Mouse (Mus musculus): ENCODE results near the gene Zfp91. TPM values are rescaled to one million over a fixed set of nuclear protein-coding genes. Genes with fewer than 3 reads are reported as not detected.
A peak's percentile ranks its signal among the peaks of the same experiment; 100 is the strongest.

The Zfp91 gene
- polyA plus RNA-seq, 1 experiment = 17.7 TPM

GRCm38 (mm10) chr19:12794056-12795044 lies 1.6 kb downstream of the Zfp91 start:
- Histone ChIP-seq H3K4me3 (ENCODE audit: insufficient read depth, low read depth, low read length) (peak overlapping the region; percentile 95), H3K36me3 (ENCODE audit: control insufficient read depth, insufficient read depth, low read length) (no peaks in the 10 kb centered on the region), H3K27me3 (replicated peaks; ENCODE audit: control insufficient read depth, insufficient read depth, low read length) (no peaks in the 10 kb centered on the region), H3K27ac (ENCODE audit: insufficient read depth, low read depth, low read length) (peak overlapping the region; percentile 93), H3K4me1 (ENCODE audit: control insufficient read depth, insufficient read depth, low read length) (no peaks in the 10 kb centered on the region)
- peak; percentile 96 for DNase-seq
- under 1% methylated on average over 39 of the region's 39 CpGs for WGBS
- peak; percentile 63 for TF ChIP-seq CTCF (conservative IDR thresholded peaks at IDR 0.05; ENCODE audit: insufficient read depth, insufficient read length, low read depth, low read length)
- no peak for TF ChIP-seq POLR2A (IDR thresholded peaks at IDR 0.05; ENCODE audit: low read depth, low read length)

- H3K36me3 ChIP-seq (ENCODE audit: control insufficient read depth, insufficient read depth, low read length) = no peaks in the 10 kb centered on the region
- no peak overlapping the region for H3K27ac ChIP-seq (ENCODE audit: insufficient read depth, low read depth, low read length)
- no peaks in the 10 kb centered on the region; the same call in 1 of the 2 replicates for H3K4me1 ChIP-seq (ENCODE audit: control insufficient read depth, insufficient read depth, low read length)
- no peaks in the 10 kb centered on the region for H3K27me3 ChIP-seq (replicated peaks; ENCODE audit: control insufficient read depth, insufficient read depth, low read length)
- TF ChIP-seq POLR2A (IDR thresholded peaks at IDR 0.05; ENCODE audit: low read depth, low read length) = no peak
- TF ChIP-seq CTCF (conservative IDR thresholded peaks at IDR 0.05; ENCODE audit: insufficient read depth, insufficient read length, low read depth, low read length) = no peak
- H3K4me3 ChIP-seq (ENCODE audit: insufficient read depth, low read depth, low read length) = no peak overlapping the region
- DNase-seq = no peak
These were observed 3.6 kb downstream of the Zfp91 start for GRCm38 (mm10) chr19:12792374-12792773.

GRCm38 (mm10) chr19:12787721-12788120 lies 8.2 kb downstream of the Zfp91 start:
- H3K27me3 ChIP-seq (replicated peaks; ENCODE audit: control insufficient read depth, insufficient read depth, low read length) = no peaks in the 10 kb centered on the region
- no peak for TF ChIP-seq POLR2A (IDR thresholded peaks at IDR 0.05; ENCODE audit: low read depth, low read length)
- TF ChIP-seq CTCF (conservative IDR thresholded peaks at IDR 0.05; ENCODE audit: insufficient read depth, insufficient read length, low read depth, low read length) = no peak
- H3K4me1 ChIP-seq (ENCODE audit: control insufficient read depth, insufficient read depth, low read length) = no peaks in the 10 kb centered on the region; the same call in 1 of the 2 replicates
- no peak overlapping the region for H3K4me3 ChIP-seq (ENCODE audit: insufficient read depth, low read depth, low read length)
- 50% methylated on average over 4 of the region's 4 CpGs for WGBS
- H3K27ac ChIP-seq (ENCODE audit: insufficient read depth, low read depth, low read length) = no peak overlapping the region
- no peaks in the 10 kb centered on the region for H3K36me3 ChIP-seq (ENCODE audit: control insufficient read depth, insufficient read depth, low read length)
- peak; percentile 27 for DNase-seq

GRCm38 (mm10) chr19:12786803-12787395 lies 9.0 kb downstream of the Zfp91 start:
- Histone ChIP-seq H3K4me1 (ENCODE audit: control insufficient read depth, insufficient read depth, low read length) (no peaks in the 10 kb centered on the region; the same call in 1 of the 2 replicates), H3K27me3 (replicated peaks; ENCODE audit: control insufficient read depth, insufficient read depth, low read length) (no peaks in the 10 kb centered on the region), H3K36me3 (ENCODE audit: control insufficient read depth, insufficient read depth, low read length) (no peaks in the 10 kb centered on the region), H3K27ac (ENCODE audit: insufficient read depth, low read depth, low read length) (no peak overlapping the region), H3K4me3 (ENCODE audit: insufficient read depth, low read depth, low read length) (no peak overlapping the region)
- WGBS = 84% methylated on average over 2 of the region's 2 CpGs
- DNase-seq = no peak
- TF ChIP-seq POLR2A (IDR thresholded peaks at IDR 0.05; ENCODE audit: low read depth, low read length) (no peak), CTCF (conservative IDR thresholded peaks at IDR 0.05; ENCODE audit: insufficient read depth, insufficient read length, low read depth, low read length) (no peak)

GRCm38 (mm10) chr19:12780437-12780836 lies 15.5 kb downstream of the Zfp91 start:
- no peak for DNase-seq
- Histone ChIP-seq H3K36me3 (ENCODE audit: control insufficient read depth, insufficient read depth, low read length) (peaks cover 8% of the 10 kb centered on the region; the same call in 1 of the 2 replicates), H3K27ac (ENCODE audit: insufficient read depth, low read depth, low read length) (no peak overlapping the region; the same call in 1 of the 2 replicates), H3K4me3 (ENCODE audit: insufficient read depth, low read depth, low read length) (no peak overlapping the region), H3K27me3 (replicated peaks; ENCODE audit: control insufficient read depth, insufficient read depth, low read length) (no peaks in the 10 kb centered on the region), H3K4me1 (ENCODE audit: control insufficient read depth, insufficient read depth, low read length) (no peaks in the 10 kb centered on the region; the same call in 1 of the 2 replicates)
- TF ChIP-seq CTCF (conservative IDR thresholded peaks at IDR 0.05; ENCODE audit: insufficient read depth, insufficient read length, low read depth, low read length) (no peak), POLR2A (IDR thresholded peaks at IDR 0.05; ENCODE audit: low read depth, low read length) (no peak)

GRCm38 (mm10) chr19:12770888-12771287 lies 25.0 kb downstream of the Zfp91 start:
- 78% methylated on average over 5 of the region's 5 CpGs for WGBS

GRCm38 (mm10) chr19:12765308-12765707 lies 30.6 kb downstream of the Zfp91 start, which contains the start of gene Cntf:
Cntf (minus strand) TSS chr19:12765632.
- Histone ChIP-seq H3K27ac (ENCODE audit: insufficient read depth, low read depth, low read length) (no peak within 1 kb of the TSS), H3K27me3 (replicated peaks; ENCODE audit: control insufficient read depth, insufficient read depth, low read length) (no peaks in the 10 kb centered on the region), H3K4me3 (ENCODE audit: insufficient read depth, low read depth, low read length) (no peak within 1 kb of the TSS), H3K36me3 (ENCODE audit: control insufficient read depth, insufficient read depth, low read length) (peaks cover 8% of the 10 kb centered on the region), H3K4me1 (ENCODE audit: control insufficient read depth, insufficient read depth, low read length) (no peaks in the 10 kb centered on the region)
- DNase-seq = no peak
- TF ChIP-seq CTCF (conservative IDR thresholded peaks at IDR 0.05; ENCODE audit: insufficient read depth, insufficient read length, low read depth, low read length) = no peak
- TF ChIP-seq POLR2A (IDR thresholded peaks at IDR 0.05; ENCODE audit: low read depth, low read length) = no peak
- WGBS = 39% methylated on average over 7 of the region's 7 CpGs

More at GRCm38 (mm10) chr19:12770888-12771287, 25.0 kb downstream of the Zfp91 start:
- no peak overlapping the region for H3K27ac ChIP-seq (ENCODE audit: insufficient read depth, low read depth, low read length)
- H3K36me3 ChIP-seq (ENCODE audit: control insufficient read depth, insufficient read depth, low read length) = peaks cover 11% of the 10 kb centered on the region
- TF ChIP-seq POLR2A (IDR thresholded peaks at IDR 0.05; ENCODE audit: low read depth, low read length) = no peak
- TF ChIP-seq CTCF (conservative IDR thresholded peaks at IDR 0.05; ENCODE audit: insufficient read depth, insufficient read length, low read depth, low read length) = no peak
- no peaks in the 10 kb centered on the region for H3K27me3 ChIP-seq (replicated peaks; ENCODE audit: control insufficient read depth, insufficient read depth, low read length)
- H3K4me1 ChIP-seq (ENCODE audit: control insufficient read depth, insufficient read depth, low read length) = no peaks in the 10 kb centered on the region
- H3K4me3 ChIP-seq (ENCODE audit: insufficient read depth, low read depth, low read length) = no peak overlapping the region
- DNase-seq = no peak

Data from kidney, adult 2 months (tissue).